Mouse (Mus musculus) CH12.LX (cell line): ENCODE measurements around the gene Acss1. TPM values are rescaled to one million over a fixed set of nuclear protein-coding genes. Genes with fewer than 3 reads are reported as not detected.

Source experiments
- DNase-seq: peaks from one replicate; pipeline ENCODE4 v3.0.0-alpha.2; 2013; ENCODE audit errors: extremely low read depth
- H3K27ac ChIP-seq: 2 replicates; pipeline ENCODE4 v1.5.1; 2012; ENCODE audit warnings: low read depth, mild to moderate bottlenecking, control low read depth, moderate library complexity; ENCODE audit not compliant: insufficient read depth
- H3K27me3 ChIP-seq: replicated peaks from 2 replicates; pipeline ENCODE3; 2012; ENCODE audit warnings: inconsistent platforms
- H3K36me3 ChIP-seq, 2 experiments: replicated peaks in 1 of 2; 2 replicates each; pipeline versions ENCODE3 to v1.6.1; 2012; ENCODE audit warnings: inconsistent platforms in 1 of 2, low read length in 1 of 2, mild to moderate bottlenecking in 1 of 2, mixed read lengths in 1 of 2, moderate library complexity in 1 of 2; ENCODE audit not compliant: control insufficient read depth in 1 of 2, insufficient read depth in 1 of 2
- H3K4me1 ChIP-seq, 2 experiments: 2 replicates each; pipeline ENCODE4 v1.6.1; 2012; ENCODE audit warnings: inconsistent platforms in 1 of 2, moderate library complexity in 1 of 2; ENCODE audit not compliant: insufficient read depth in 2 of 2, control insufficient read depth in 1 of 2
- H3K4me2 ChIP-seq: 2 replicates; pipeline ENCODE4 v1.6.1; 2012; ENCODE audit warnings: low read depth, mild to moderate bottlenecking, control low read depth; ENCODE audit not compliant: poor library complexity, insufficient read depth, severe bottlenecking
- H3K4me3 ChIP-seq, 3 experiments: fragments of 150-350 bp in 1 of 3; sonication (generic) in 1 of 3; replicated peaks in 1 of 3; 2 replicates each; pipeline versions ENCODE3 to v1.5.1; 2011 to 2012; ENCODE audit warnings: low read depth in 2 of 3, low read length in 2 of 3, mild to moderate bottlenecking in 2 of 3, moderate library complexity in 2 of 3, control low read depth in 1 of 3, improper control_type of control experiment in 1 of 3, inconsistent platforms in 1 of 3, mixed read lengths in 1 of 3; ENCODE audit not compliant: poor library complexity in 1 of 3
- H3K79me2 ChIP-seq: replicated peaks from 2 replicates; pipeline ENCODE4 v1.6.1; 2012; ENCODE audit warnings: mild to moderate bottlenecking, moderate library complexity; ENCODE audit not compliant: control insufficient read depth, poor library complexity, insufficient read depth, severe bottlenecking; ENCODE audit errors: extremely low read depth
- H3K9ac ChIP-seq: 2 replicates; pipeline ENCODE4 v1.6.1; 2012; ENCODE audit warnings: low read depth, mild to moderate bottlenecking, control low read depth, moderate library complexity; ENCODE audit not compliant: insufficient read depth
- H3K9me3 ChIP-seq: replicated peaks from 2 replicates; pipeline ENCODE3; 2012; ENCODE audit warnings: low read length, inconsistent platforms, mixed read lengths
- BHLHE40 ChIP-seq: IDR thresholded peaks from 2 replicates; pipeline ENCODE4 v1.6.1; 2011; ENCODE audit warnings: mild to moderate bottlenecking, low read depth, low read length, improper control_type of control experiment
- CHD1 ChIP-seq: IDR thresholded peaks from 2 replicates; pipeline ENCODE4 v1.6.1; 2012; ENCODE audit warnings: low read depth, low read length, improper control_type of control experiment, inconsistent platforms
- CHD2 ChIP-seq: IDR thresholded peaks from 2 replicates; pipeline ENCODE4 v1.6.1; 2011; ENCODE audit warnings: low read length, improper control_type of control experiment
- E2F4 ChIP-seq: IDR thresholded peaks from 2 replicates; pipeline ENCODE4 v1.6.1; 2011; ENCODE audit warnings: low read depth, low read length, improper control_type of control experiment; ENCODE audit not compliant: insufficient replicate concordance
- ELF1 ChIP-seq: IDR thresholded peaks from 2 replicates; pipeline ENCODE4 v1.6.1; 2014; ENCODE audit warnings: low read depth, mild to moderate bottlenecking, inconsistent platforms, low read length, improper control_type of control experiment
- GABPA ChIP-seq: IDR thresholded peaks from 2 replicates; pipeline ENCODE4 v1.6.1; 2012; ENCODE audit warnings: low read depth, low read length, improper control_type of control experiment, inconsistent platforms; ENCODE audit not compliant: insufficient replicate concordance
- JUND ChIP-seq: conservative IDR thresholded peaks from 2 replicates; pipeline ENCODE4 v1.6.1; 2011; ENCODE audit warnings: low read depth, low read length, improper control_type of control experiment
- MAFK ChIP-seq: IDR thresholded peaks from 2 replicates; pipeline ENCODE4 v1.6.1; 2011; ENCODE audit warnings: low read length, improper control_type of control experiment; ENCODE audit not compliant: insufficient replicate concordance
- MAZ ChIP-seq: IDR thresholded peaks from 2 replicates; pipeline ENCODE4 v1.6.1; 2012; ENCODE audit warnings: low read depth, mild to moderate bottlenecking, inconsistent platforms, low read length, improper control_type of control experiment, moderate library complexity
- MEF2A ChIP-seq: IDR thresholded peaks from 2 replicates; pipeline ENCODE4 v1.6.1; 2014; ENCODE audit warnings: low read depth, mild to moderate bottlenecking, inconsistent platforms, low read length, improper control_type of control experiment, borderline replicate concordance
- MXI1 ChIP-seq: IDR thresholded peaks from 2 replicates; pipeline ENCODE4 v1.6.1; 2011; ENCODE audit warnings: mild to moderate bottlenecking, low read depth, low read length, improper control_type of control experiment
- PAX5 ChIP-seq: IDR thresholded peaks from 2 replicates; pipeline ENCODE4 v1.6.1; 2012; ENCODE audit warnings: low read length, inconsistent platforms, mixed read lengths
- POLR2A ChIP-seq: IDR thresholded peaks from 2 replicates; pipeline ENCODE4 v1.6.1; 2011; ENCODE audit warnings: low read depth, mild to moderate bottlenecking, improper control_type of control experiment, low read length
- POLR2AphosphoS2 ChIP-seq: IDR thresholded peaks from 2 replicates; pipeline ENCODE4 v1.6.1; 2011; ENCODE audit warnings: low read depth, low read length, improper control_type of control experiment
- RAD21 ChIP-seq: IDR thresholded peaks from 2 replicates; pipeline ENCODE4 v1.6.1; 2011; ENCODE audit warnings: low read depth, mild to moderate bottlenecking, low read length, improper control_type of control experiment, moderate library complexity
- RCOR1 ChIP-seq: conservative IDR thresholded peaks from 2 replicates; pipeline ENCODE4 v1.6.1; 2012; ENCODE audit warnings: low read depth, mild to moderate bottlenecking, inconsistent platforms, low read length, improper control_type of control experiment
- SIN3A ChIP-seq: IDR thresholded peaks from 2 replicates; pipeline ENCODE4 v1.6.1; 2012; ENCODE audit warnings: low read length, improper control_type of control experiment, inconsistent platforms
- TCF12 ChIP-seq: IDR thresholded peaks from 2 replicates; pipeline ENCODE4 v1.6.1; 2014; ENCODE audit warnings: low read depth, mild to moderate bottlenecking, inconsistent platforms, low read length, improper control_type of control experiment
- UBTF ChIP-seq: IDR thresholded peaks from 2 replicates; pipeline ENCODE4 v1.6.1; 2012; ENCODE audit warnings: low read depth, mild to moderate bottlenecking, inconsistent platforms, low read length, improper control_type of control experiment, moderate library complexity
- USF2 ChIP-seq: conservative IDR thresholded peaks from 2 replicates; pipeline ENCODE4 v1.6.1; 2011; ENCODE audit warnings: low read depth, low read length, improper control_type of control experiment
- ZKSCAN1 ChIP-seq: IDR thresholded peaks from 2 replicates; pipeline ENCODE4 v1.6.1; 2012; ENCODE audit warnings: low read depth, inconsistent platforms, low read length, improper control_type of control experiment, borderline replicate concordance
- ZMIZ1 ChIP-seq: IDR thresholded peaks from 2 replicates; pipeline ENCODE4 v1.6.1; 2012; ENCODE audit warnings: low read depth, mild to moderate bottlenecking, inconsistent platforms, low read length, improper control_type of control experiment
- ZNF384 ChIP-seq: IDR thresholded peaks from 2 replicates; pipeline ENCODE4 v1.6.1; 2012; ENCODE audit warnings: low read depth, low read length, improper control_type of control experiment, inconsistent platforms
- dilution Hi-C: fragments of 300-500 bp; cut with MboI; formaldehyde crosslinking; loops from 2 replicates; pipeline ENCODE4 v1.14.3; 2020; ENCODE audit warnings: low sequenced_read_pairs; ENCODE audit not compliant: extremely low pct_unique_long_range_greater_than_20kb, extremely low pct_ligation_motif_present
- in situ Hi-C: fragments of 300-500 bp; cut with MboI; formaldehyde crosslinking; loops from 3 replicates; pipeline ENCODE4 v1.14.3; 2019; ENCODE audit warnings: low sequenced_read_pairs, low pct_ligation_motif_present, low pct_unique_long_range_greater_than_20kb, mixed read lengths
- polyA plus RNA-seq: library from polyadenylated mRNA; unstranded; fragments of >175 nt; gene quantifications from 2 replicates; pipeline ENCODE4 v1.2.1, GENCODE M21; 2012; ENCODE audit warnings: low read depth; ENCODE audit not compliant: insufficient read length
- total RNA-seq, 2 experiments: library from RNA; depleted of rRNA; stranded (reverse); fragments of 300-350 nt in 1 of 2; fragments of >200 nt in 1 of 2; gene quantifications; 2 replicates each; pipeline ENCODE4 v1.2.3; 2012 to 2014

Acss1 gene
- total and polyA plus RNA-seq, 3 experiments: 0.39 to 1.7 (median 0.76) TPM

GRCm38 (mm10) chr2:150595411-150596190 lies 72.7 kb downstream of the Acss1 start:
- no peaks in the 10 kb centered on the region for H3K27me3 ChIP-seq
- no peaks in the 10 kb centered on the region for H3K9me3 ChIP-seq
- peaks cover 24 to 74% of the 10 kb centered on the region in 2 experiments for H3K36me3 ChIP-seq
- no peaks in the 10 kb centered on the region for H3K4me1 ChIP-seq
- no peak overlapping the region for H3K4me2 ChIP-seq
- TF ChIP-seq POLR2AphosphoS2 (no peak), UBTF (no peak), RCOR1 (no peak), RAD21 (no peak), GABPA (no peak), TCF12 (no peak), E2F4 (no peak), CHD1 (no peak), PAX5 (no peak), ZKSCAN1 (no peak), BHLHE40 (no peak), CHD2 (no peak), SIN3A (no peak), MAZ (no peak), ELF1 (no peak), ZNF384 (no peak), JUND (no peak), MAFK (no peak), ZMIZ1 (no peak)
- no peaks in the 10 kb centered on the region for H3K79me2 ChIP-seq
- H3K27ac ChIP-seq: no peak overlapping the region
- DNase-seq: no peak
- in situ Hi-C loops: no loop called here
- no peak overlapping the region for H3K9ac ChIP-seq
- dilution Hi-C loops: no loop called here
- H3K4me3 ChIP-seq: no peak overlapping the region

GRCm38 (mm10) chr2:150589076-150589475 lies 79.2 kb downstream of the Acss1 start:
- no peak for DNase-seq
- dilution Hi-C loops: no loop called here
- Histone ChIP-seq H3K79me2 (no peaks in the 10 kb centered on the region; the same call in 1 of the 2 replicates), H3K27me3 (no peaks in the 10 kb centered on the region), H3K4me2 (no peak overlapping the region), H3K9me3 (no peaks in the 10 kb centered on the region), H3K4me1 (no peaks in the 10 kb centered on the region), H3K27ac (no peak overlapping the region), H3K9ac (no peak overlapping the region), H3K4me3 (no peak overlapping the region), H3K36me3 (peaks cover 46 to 75% of the 10 kb centered on the region in 2 experiments)
- TF ChIP-seq USF2 (no peak), ZMIZ1 (no peak), MEF2A (no peak), BHLHE40 (no peak), POLR2A (no peak), MXI1 (no peak)
- in situ Hi-C loops: no loop called here
